Mouse (Mus musculus): ENCODE data around the gene Gm20388. TPM values are rescaled to one million over a fixed set of nuclear protein-coding genes. Genes with fewer than 3 reads are reported as not detected.

Gene Gm20388
- total RNA-seq, 1 experiment from 2014 or later: 18.4 TPM

- ATAC-seq (replicated peaks in 1 of 2; ENCODE audit: insufficient read depth in 1 of 2, low FRiP score in 2 of 2, low TSS enrichment in 1 of 2, low read depth in 1 of 2, poor library complexity in 2 of 2, severe bottlenecking in 2 of 2): no peak
Observed at GRCm38 (mm10) chr8:123675611-123676010, 3765.0 kb downstream of the Gm20388 start.

GRCm38 (mm10) chr8:123678390-123678789 lies 3767.7 kb downstream of the Gm20388 start:
- no peak for ATAC-seq (replicated peaks in 1 of 2; ENCODE audit: insufficient read depth in 1 of 2, low FRiP score in 2 of 2, low TSS enrichment in 1 of 2, low read depth in 1 of 2, poor library complexity in 2 of 2, severe bottlenecking in 2 of 2)

DNA sequence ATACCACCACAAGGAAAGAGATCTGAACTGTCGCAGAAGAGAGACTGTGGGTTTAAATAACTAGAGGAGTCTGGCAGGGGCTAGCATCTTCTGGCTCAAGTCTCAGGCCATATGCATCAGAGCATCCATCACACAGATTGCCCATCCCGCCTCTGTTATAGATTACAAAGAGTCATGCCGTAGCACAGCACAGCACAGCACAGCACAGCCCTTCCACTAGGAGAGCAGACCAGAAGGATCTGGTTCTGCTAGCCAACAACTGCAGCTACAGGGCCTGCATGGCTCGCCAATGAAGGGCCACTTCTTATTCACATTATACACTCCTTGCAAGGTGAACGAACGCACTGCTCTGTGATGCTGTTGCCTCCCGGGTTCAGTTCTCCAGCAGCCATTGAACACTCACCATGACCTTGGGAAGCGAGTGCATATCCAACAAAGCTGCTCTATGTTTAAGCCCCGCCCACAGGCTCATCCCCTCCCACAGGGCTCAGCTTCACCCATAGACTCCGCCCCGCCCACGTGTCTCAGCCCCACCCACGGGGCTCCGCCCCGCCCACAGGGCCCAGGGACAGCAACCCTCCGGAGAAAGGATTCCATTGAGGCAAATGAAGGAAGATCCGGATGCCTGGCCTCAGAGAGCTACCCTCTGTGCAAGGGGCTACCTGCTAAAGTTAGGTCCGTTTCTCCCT lies 3771.6 kb downstream of the Gm20388 start:
- ATAC-seq (replicated peaks in 1 of 2; ENCODE audit: insufficient read depth in 1 of 2, low FRiP score in 2 of 2, low TSS enrichment in 1 of 2, low read depth in 1 of 2, poor library complexity in 2 of 2, severe bottlenecking in 2 of 2): no peak

DNA sequence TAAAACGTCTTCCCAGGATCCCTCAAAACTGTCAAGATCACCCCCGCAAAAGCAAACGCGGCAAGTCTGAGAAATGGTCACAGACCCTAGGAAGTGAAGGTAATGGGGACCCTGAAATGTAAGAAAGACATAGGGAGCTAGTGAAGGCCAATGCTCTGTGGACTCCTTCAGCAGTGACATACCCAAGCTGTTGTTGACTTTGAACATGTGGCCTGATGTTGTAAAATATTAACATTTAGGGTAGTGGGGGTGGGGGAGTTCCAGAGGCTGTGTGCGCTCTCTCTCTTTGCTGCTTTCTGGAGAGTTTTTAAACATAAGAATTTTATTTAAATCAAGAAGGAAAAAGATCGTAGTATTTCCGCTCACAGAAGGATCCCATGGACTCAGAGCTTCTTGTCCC lies 3772.7 kb downstream of the Gm20388 start:
- ATAC-seq (replicated peaks in 1 of 2; ENCODE audit: insufficient read depth in 1 of 2, low FRiP score in 2 of 2, low TSS enrichment in 1 of 2, low read depth in 1 of 2, poor library complexity in 2 of 2, severe bottlenecking in 2 of 2): no peak

DNA sequence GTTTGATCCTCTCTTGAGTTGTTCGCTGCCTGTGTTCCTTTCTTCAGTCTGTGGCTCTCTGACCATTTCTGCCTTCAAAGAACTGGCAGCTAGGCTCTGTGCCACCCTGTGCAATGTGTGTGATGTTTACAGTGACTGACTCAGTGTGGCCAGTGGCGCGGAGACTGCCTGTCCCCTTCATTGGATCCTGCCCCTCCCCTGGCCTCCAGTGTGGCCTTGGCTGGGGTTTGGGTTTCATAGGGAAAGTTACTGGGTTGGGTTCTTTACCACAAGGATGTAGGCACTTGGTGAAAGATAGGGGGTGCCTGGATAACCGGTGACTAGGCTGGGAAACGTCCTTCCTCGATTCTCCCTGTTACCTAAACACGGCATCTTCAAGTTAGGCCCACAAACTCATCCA lies 3774.2 kb downstream of the Gm20388 start:
- no peak for ATAC-seq (replicated peaks in 1 of 2; ENCODE audit: insufficient read depth in 1 of 2, low FRiP score in 2 of 2, low TSS enrichment in 1 of 2, low read depth in 1 of 2, poor library complexity in 2 of 2, severe bottlenecking in 2 of 2)

DNA sequence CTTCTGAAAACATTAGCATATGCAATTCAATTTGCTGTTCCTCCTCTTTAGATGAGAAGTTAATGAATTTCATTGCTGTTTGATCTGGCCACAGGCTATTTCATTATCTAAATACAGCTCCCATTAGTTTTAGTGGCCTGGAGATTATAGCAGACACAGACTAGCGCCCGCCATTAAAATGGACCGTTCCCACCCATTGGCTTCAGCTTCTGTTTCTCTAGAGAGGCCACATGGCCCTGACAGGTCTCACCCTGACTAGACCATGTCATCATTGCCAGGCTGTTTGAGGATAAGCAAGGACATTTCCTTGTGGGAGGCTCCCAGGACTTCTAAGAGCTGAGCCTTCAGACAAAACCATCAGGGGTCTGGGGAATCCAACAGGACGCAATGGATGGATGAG lies 3774.8 kb downstream of the Gm20388 start:
- ATAC-seq (replicated peaks in 1 of 2; ENCODE audit: insufficient read depth in 1 of 2, low FRiP score in 2 of 2, low TSS enrichment in 1 of 2, low read depth in 1 of 2, poor library complexity in 2 of 2, severe bottlenecking in 2 of 2): no peak

DNA sequence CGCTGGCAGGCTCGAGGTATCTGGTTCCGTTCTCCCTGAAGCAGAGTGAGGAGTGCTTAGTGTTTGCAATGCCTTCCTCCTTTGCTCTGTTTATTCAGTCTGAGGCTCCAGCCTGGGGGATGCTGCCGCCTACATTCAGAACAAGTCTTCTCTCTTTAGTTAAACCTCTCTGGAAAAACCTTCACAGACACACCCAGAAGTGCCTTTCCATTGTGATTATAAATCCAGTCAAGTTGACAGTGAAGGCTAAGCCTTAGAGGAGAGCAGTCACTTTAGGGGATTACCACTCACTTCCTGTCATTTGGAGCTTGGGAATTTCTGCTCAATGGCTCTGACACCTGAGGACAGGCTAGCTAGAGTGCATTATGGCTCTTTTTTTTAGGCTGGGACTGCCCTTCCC lies 3777.2 kb downstream of the Gm20388 start:
- ATAC-seq (replicated peaks in 1 of 2; ENCODE audit: insufficient read depth in 1 of 2, low FRiP score in 2 of 2, low TSS enrichment in 1 of 2, low read depth in 1 of 2, poor library complexity in 2 of 2, severe bottlenecking in 2 of 2): no peak

- no peak for ATAC-seq (replicated peaks in 1 of 2; ENCODE audit: insufficient read depth in 1 of 2, low FRiP score in 2 of 2, low TSS enrichment in 1 of 2, low read depth in 1 of 2, poor library complexity in 2 of 2, severe bottlenecking in 2 of 2)
Observed at GRCm38 (mm10) chr8:123692165-123692962, 3781.7 kb downstream of the Gm20388 start.

- no peak for ATAC-seq (replicated peaks in 1 of 2; ENCODE audit: insufficient read depth in 1 of 2, low FRiP score in 2 of 2, low TSS enrichment in 1 of 2, low read depth in 1 of 2, poor library complexity in 2 of 2, severe bottlenecking in 2 of 2)
Observed at GRCm38 (mm10) chr8:123696167-123696566, 3785.5 kb downstream of the Gm20388 start.

GRCm38 (mm10) chr8:123697329-123697728 lies 3786.7 kb downstream of the Gm20388 start:
- no peak for ATAC-seq (replicated peaks in 1 of 2; ENCODE audit: insufficient read depth in 1 of 2, low FRiP score in 2 of 2, low TSS enrichment in 1 of 2, low read depth in 1 of 2, poor library complexity in 2 of 2, severe bottlenecking in 2 of 2)

DNA sequence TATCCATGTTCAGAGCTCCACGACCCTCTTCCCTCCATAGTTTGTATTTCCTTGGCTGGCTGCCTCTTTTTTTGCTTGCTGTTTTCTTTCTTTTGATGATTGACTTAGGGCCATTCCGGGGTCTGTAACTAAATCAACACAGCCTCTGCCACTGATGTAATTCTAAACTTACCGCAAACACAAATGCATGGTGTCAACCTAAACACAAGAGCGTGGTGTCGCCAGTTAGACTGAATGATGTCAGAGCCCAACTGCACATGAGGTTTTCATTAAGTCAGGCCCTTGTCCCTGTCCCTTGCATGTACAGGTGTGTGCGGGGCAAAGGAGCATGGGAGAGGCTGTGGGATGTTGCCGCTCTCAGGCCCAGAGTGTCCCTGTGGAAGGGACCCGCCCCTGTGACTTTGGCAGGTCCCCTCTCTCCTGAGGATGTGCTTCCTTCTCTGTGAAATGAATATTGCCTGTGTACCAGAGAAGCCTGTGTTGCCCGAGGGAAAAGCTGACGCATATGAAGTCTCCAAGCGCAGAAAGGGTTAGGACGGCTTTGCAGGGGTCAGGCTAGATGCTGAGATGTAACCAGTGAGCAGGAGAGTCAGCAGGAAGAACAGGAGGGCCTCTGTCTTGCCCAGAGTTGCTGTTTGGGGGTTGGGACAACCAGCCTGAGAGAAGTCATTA lies 3789.9 kb downstream of the Gm20388 start:
- no peak for ATAC-seq (replicated peaks in 1 of 2; ENCODE audit: insufficient read depth in 1 of 2, low FRiP score in 2 of 2, low TSS enrichment in 1 of 2, low read depth in 1 of 2, poor library complexity in 2 of 2, severe bottlenecking in 2 of 2)

DNA sequence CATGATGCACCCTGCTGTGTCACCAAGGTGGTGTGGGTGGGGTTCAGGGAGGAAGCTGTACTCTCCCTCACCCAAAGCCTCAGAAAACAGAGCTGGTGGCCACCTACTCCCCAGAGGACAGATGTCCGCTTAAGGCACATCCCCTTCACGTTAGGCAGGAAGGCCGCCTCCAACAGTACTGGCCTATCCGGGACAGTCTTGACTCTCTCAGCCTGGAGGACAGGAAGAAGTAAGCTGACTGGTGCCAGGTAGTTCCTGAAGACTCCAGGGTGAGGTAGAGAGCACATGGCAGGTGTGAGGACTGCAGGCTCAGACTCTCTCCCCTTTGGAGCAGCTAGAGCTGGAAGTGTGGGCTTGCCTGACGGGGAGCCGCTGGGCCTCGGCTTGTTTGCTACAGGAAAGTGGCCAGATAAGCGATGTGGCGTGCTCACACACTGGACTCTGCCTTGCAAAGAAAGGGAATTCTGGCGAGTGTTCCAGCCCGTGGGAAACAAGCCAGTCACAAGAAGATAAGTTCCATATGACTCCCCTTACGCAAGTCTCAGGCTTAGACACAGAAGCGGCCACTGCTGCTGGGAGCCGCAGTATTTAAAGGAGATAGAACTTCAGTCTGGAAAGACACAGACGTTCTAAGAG lies 3791.4 kb downstream of the Gm20388 start:
- ATAC-seq (replicated peaks in 1 of 2; ENCODE audit: insufficient read depth in 1 of 2, low FRiP score in 2 of 2, low TSS enrichment in 1 of 2, low read depth in 1 of 2, poor library complexity in 2 of 2, severe bottlenecking in 2 of 2): no peak

- no peak for ATAC-seq (replicated peaks in 1 of 2; ENCODE audit: insufficient read depth in 1 of 2, low FRiP score in 2 of 2, low TSS enrichment in 1 of 2, low read depth in 1 of 2, poor library complexity in 2 of 2, severe bottlenecking in 2 of 2)
Observed at GRCm38 (mm10) chr8:123705376-123705775, 3794.7 kb downstream of the Gm20388 start.

DNA sequence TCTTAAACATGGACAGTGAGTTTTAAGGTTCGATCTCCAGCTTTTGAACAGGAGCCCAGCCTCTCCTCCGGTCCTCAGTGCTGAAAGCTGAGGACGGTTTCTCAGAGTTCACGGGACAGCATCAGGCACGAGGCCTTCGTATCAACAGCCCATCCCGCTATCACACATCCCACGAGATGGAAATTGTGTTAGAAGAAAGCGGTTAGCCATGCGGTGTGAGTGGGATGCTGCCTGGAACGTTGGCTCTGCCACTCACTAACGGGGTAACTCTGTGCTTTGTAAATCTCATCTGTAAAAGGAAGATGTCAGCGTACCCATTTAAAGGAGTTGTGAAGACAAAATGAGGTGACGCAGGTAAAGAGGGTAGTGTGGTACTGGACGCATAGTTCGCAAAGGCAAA lies 3796.5 kb downstream of the Gm20388 start:
- ATAC-seq (replicated peaks in 1 of 2; ENCODE audit: insufficient read depth in 1 of 2, low FRiP score in 2 of 2, low TSS enrichment in 1 of 2, low read depth in 1 of 2, poor library complexity in 2 of 2, severe bottlenecking in 2 of 2): no peak

GRCm38 (mm10) chr8:123708729-123709128 lies 3798.1 kb downstream of the Gm20388 start:
- ATAC-seq (replicated peaks in 1 of 2; ENCODE audit: insufficient read depth in 1 of 2, low FRiP score in 2 of 2, low TSS enrichment in 1 of 2, low read depth in 1 of 2, poor library complexity in 2 of 2, severe bottlenecking in 2 of 2): no peak

- no peak for ATAC-seq (replicated peaks in 1 of 2; ENCODE audit: insufficient read depth in 1 of 2, low FRiP score in 2 of 2, low TSS enrichment in 1 of 2, low read depth in 1 of 2, poor library complexity in 2 of 2, severe bottlenecking in 2 of 2)
Observed at GRCm38 (mm10) chr8:123710335-123710734, 3799.7 kb downstream of the Gm20388 start.

DNA sequence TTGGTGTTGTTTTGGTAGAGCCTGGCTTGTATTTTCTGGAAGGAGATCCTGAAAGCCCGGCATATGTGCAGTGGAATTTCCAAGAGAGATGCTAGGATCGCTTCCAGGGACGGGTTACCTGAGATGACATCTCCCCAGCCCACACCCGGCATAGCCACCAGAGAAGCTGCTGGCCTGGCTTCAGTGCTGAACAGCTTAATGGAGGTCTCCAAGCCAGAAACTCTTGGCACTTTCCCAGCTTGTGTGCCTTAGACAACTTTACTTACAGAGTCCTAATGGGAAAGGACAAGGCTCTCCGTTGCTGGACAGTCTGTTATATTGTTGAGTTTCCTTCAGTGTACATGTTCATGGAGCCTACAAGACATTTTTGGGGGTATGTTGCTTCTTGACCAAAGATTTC lies 3803.8 kb downstream of the Gm20388 start:
- ATAC-seq (replicated peaks in 1 of 2; ENCODE audit: insufficient read depth in 1 of 2, low FRiP score in 2 of 2, low TSS enrichment in 1 of 2, low read depth in 1 of 2, poor library complexity in 2 of 2, severe bottlenecking in 2 of 2): no peak
